Mouse (Mus musculus) liver, embryonic 11.5 days (tissue): ENCODE measurements at regions not wholly inside any gene's neighbourhood (a gene's known extent, or its start where the extent isn't known, plus 50 kb on each side); places are given as distances from the start of the nearest gene placed in this dataset.

ENCODE experiments used
- ATAC-seq: fragments of 200-750 bp; cut with Nextera tagmentation; replicated peaks from 2 replicates; pipeline ENCODE4 v1.8.0; 2017; ENCODE audit warnings: moderate number of reproducible peaks, mild to moderate bottlenecking, moderate TSS enrichment, moderate library complexity; ENCODE audit not compliant: low FRiP score
- DNase-seq: peaks from one replicate; pipeline ENCODE4 v3.0.0-alpha.2; 2017; ENCODE audit warnings: low spot score
- H3K27ac ChIP-seq: fragments of 300-500 bp; sonication (generic); 2 replicates; pipeline ENCODE4 v1.5.1; 2014; ENCODE audit warnings: mild to moderate bottlenecking, low read depth, low read length, control low read depth
- H3K27me3 ChIP-seq: fragments of 300-500 bp; sonication (generic); replicated peaks from 2 replicates; pipeline ENCODE4 v1.6.1; 2014; ENCODE audit warnings: low read length, mixed read lengths; ENCODE audit not compliant: control insufficient read depth, insufficient read depth
- H3K36me3 ChIP-seq: fragments of 300-500 bp; sonication (generic); 2 replicates; pipeline ENCODE4 v1.6.1; 2014; ENCODE audit warnings: mild to moderate bottlenecking, low read length, moderate library complexity, mixed read lengths; ENCODE audit not compliant: control insufficient read depth, insufficient read depth
- H3K4me1 ChIP-seq: fragments of 300-500 bp; sonication (generic); replicated peaks from 2 replicates; pipeline ENCODE4 v1.6.1; 2014; ENCODE audit warnings: low read length, mixed read lengths; ENCODE audit not compliant: control insufficient read depth, insufficient read depth
- H3K4me2 ChIP-seq: fragments of 300-500 bp; sonication (generic); 2 replicates; pipeline ENCODE4 v1.6.1; 2014; ENCODE audit warnings: mild to moderate bottlenecking, control low read depth, moderate library complexity
- H3K4me3 ChIP-seq: fragments of 300-500 bp; sonication (generic); 2 replicates; pipeline ENCODE4 v1.5.1; 2014; ENCODE audit warnings: low read depth, low read length, control low read depth
- H3K9ac ChIP-seq: fragments of 300-500 bp; sonication (generic); 2 replicates; pipeline ENCODE4 v1.6.1; 2014; ENCODE audit warnings: low read depth, low read length, control low read depth
- H3K9me3 ChIP-seq: fragments of 300-500 bp; sonication (generic); 2 replicates; pipeline ENCODE4 v1.6.1; 2016; ENCODE audit warnings: low read length, inconsistent platforms, mixed read lengths; ENCODE audit not compliant: control insufficient read depth
- WGBS: fragments of 180-500 bp; shearing (Covaris S2); extraction: QIAGEN DNeasy Blood & Tissue Kit; methylation state at CpG from one replicate; pipeline ENCODE4 v1.1.7; 2014; 5-methylcytosine and 5-hydroxymethylcytosine counted together

DNA sequence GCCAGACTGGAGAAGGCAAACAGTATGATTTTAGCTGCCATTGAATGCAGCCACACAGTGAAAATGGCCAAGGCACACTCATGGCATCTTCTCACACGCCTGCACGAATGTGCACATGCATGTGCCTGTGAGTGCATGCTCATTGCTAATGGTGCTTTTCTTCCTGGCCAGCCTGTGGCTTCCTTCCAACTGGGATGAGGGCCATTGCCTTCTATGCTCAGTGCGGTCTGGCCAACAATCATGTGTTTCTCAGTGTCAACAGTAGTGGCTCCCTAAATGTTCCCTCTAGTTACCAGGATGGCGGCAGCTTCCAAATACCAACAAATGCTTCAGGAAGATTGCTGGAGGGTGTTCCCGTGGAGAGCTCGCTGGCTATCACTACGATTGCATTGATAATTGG lies 131.7 kb upstream of the Sall1 start:
- WGBS = 85% methylated on average over 7 of the region's 7 CpGs
- DNase-seq (no peak), ATAC-seq (no peak)

DNA sequence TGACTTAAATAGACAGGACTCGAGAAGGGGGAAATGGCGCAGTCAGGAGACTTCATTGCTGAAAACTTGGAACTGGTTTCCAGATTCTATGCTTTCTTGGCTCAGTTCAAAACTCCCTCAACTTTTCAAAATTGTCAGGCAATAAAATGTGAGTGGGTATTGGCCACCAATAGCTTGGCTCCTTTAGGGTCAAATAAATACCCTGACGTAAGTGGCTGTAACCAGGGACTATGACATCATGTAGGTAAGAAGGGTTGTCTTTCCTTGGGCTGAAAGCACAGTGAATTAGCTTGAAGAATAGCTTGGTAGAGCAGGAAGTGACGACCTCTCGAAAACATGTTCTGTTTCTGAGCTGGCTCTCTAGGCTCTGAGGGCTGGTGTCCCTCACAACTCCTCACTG lies 127.6 kb upstream of the Sall1 start:
- Histone ChIP-seq H3K4me1 (no peaks in the 10 kb centered on the region), H3K4me2 (no peak overlapping the region), H3K27ac (no peak overlapping the region), H3K36me3 (no peaks in the 10 kb centered on the region), H3K9ac (no peak overlapping the region), H3K9me3 (no peaks in the 10 kb centered on the region), H3K27me3 (no peaks in the 10 kb centered on the region; the same call in 1 of the 2 replicates), H3K4me3 (no peak overlapping the region)
- ATAC-seq (no peak), DNase-seq (no peak)
- 74% methylated on average over 5 of the region's 5 CpGs for WGBS

More for the DNA sequence above, 131.7 kb upstream of the Sall1 start:
- no peak overlapping the region for H3K27ac ChIP-seq
- no peak overlapping the region for H3K4me2 ChIP-seq
- no peaks in the 10 kb centered on the region for H3K9me3 ChIP-seq
- no peak overlapping the region for H3K9ac ChIP-seq
- H3K36me3 ChIP-seq = no peaks in the 10 kb centered on the region
- no peaks in the 10 kb centered on the region for H3K27me3 ChIP-seq
- no peak overlapping the region for H3K4me3 ChIP-seq
- no peaks in the 10 kb centered on the region for H3K4me1 ChIP-seq

DNA sequence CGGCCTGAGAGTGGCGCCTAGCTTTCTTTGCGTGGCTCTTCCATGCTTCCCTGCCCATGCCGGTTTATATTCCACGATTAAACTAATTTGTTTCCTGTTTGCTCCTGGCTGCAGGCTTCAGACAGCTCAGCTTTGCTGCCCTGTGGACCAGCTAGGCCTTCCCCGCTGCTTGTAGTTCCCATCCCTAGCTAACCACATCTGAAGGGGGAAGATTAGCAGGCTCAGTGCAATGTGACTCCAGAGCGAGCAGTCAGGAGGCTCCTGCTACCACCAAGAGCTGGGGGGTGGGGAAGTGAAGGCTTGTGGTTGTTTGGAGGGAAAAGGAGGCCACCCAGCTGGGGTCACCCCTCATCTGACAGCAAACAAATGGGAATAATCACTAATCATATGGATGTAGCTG lies 125.5 kb upstream of the Sall1 start:
- Histone ChIP-seq H3K4me2 (no peak overlapping the region), H3K27me3 (no peaks in the 10 kb centered on the region; the same call in 1 of the 2 replicates), H3K9ac (no peak overlapping the region), H3K36me3 (no peaks in the 10 kb centered on the region), H3K27ac (no peak overlapping the region), H3K4me1 (no peaks in the 10 kb centered on the region), H3K4me3 (no peak overlapping the region), H3K9me3 (no peaks in the 10 kb centered on the region)
- DNase-seq = no peak
- ATAC-seq = no peak
- 45% methylated on average over 7 of the region's 7 CpGs for WGBS

DNA sequence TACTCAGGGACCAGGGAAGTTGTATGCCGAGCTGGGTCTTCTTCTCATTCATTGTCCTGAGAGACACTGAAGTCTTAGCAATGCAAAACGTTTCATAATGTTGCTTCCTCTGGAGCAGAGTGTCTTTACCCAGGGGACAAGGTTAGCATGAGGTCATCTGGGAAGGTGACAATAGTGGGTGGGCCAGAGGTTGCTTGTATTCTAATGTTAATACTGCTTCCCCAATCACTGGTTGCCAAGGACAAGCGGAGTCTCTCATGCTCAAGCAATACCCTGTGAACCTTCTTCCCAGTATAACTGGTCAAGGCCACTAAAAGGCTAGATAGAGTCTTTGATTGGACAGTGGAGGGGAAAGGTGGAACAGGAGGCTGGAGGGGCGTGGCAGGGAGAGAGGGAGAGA lies 123.1 kb upstream of the Sall1 start:
- Histone ChIP-seq H3K9me3 (no peaks in the 10 kb centered on the region), H3K4me2 (no peak overlapping the region), H3K36me3 (no peaks in the 10 kb centered on the region), H3K27ac (no peak overlapping the region), H3K27me3 (no peaks in the 10 kb centered on the region; the same call in 1 of the 2 replicates), H3K4me3 (no peak overlapping the region), H3K4me1 (no peaks in the 10 kb centered on the region), H3K9ac (no peak overlapping the region)
- no peak for ATAC-seq
- WGBS = 69% methylated on average over 4 of the region's 4 CpGs
- DNase-seq = no peak

DNA sequence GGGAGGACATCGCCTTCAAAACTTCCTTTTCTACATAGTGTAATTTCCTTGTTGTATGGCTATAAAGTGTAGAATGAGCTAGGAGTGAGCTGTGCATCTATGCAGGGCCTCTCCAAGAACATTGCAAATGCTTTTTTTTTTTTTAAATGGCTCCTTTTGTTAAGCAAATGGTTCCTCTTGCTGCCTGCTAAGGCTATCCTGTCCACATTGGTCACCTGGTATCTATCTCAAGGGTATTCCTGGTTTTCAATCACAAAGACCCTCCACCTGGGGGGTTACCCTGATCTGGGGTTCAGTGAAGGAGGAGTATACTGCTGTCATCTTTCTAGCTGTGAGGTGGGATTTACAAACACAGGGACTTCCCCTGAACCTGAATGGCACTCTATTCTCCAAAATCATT lies 112.9 kb upstream of the Sall1 start:
- 80% methylated on average over 1 of the region's 1 CpGs for WGBS
- H3K36me3 ChIP-seq = no peaks in the 10 kb centered on the region
- H3K27me3 ChIP-seq = no peaks in the 10 kb centered on the region
- no peak overlapping the region for H3K27ac ChIP-seq
- no peak overlapping the region for H3K4me3 ChIP-seq
- H3K9me3 ChIP-seq = no peaks in the 10 kb centered on the region
- H3K9ac ChIP-seq = no peak overlapping the region
- ATAC-seq (no peak), DNase-seq (no peak)
- no peaks in the 10 kb centered on the region for H3K4me1 ChIP-seq
- H3K4me2 ChIP-seq = no peak overlapping the region

DNA sequence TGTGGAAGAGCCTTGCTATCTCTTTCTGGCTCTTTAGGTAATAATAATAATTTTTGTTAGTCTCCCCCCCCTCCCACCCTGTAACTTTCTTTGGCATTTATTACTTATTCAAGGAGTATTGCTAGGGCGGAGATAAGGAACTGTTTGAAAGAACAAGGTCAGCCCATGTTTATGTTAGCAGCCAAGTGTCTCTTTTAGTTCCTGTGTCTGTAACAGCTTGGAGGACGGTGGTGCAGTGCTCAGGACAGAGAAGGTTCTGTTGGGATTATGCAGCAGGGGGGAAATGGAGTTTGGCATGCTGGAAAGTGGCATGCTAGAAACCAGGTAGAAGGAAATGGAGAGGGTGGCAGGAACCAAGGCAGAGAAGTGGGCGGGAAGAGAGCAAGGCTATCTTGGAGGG lies 109.6 kb upstream of the Sall1 start:
- Histone ChIP-seq H3K9me3 (no peaks in the 10 kb centered on the region), H3K4me2 (no peak overlapping the region), H3K4me1 (no peaks in the 10 kb centered on the region), H3K27me3 (no peaks in the 10 kb centered on the region), H3K36me3 (no peaks in the 10 kb centered on the region), H3K27ac (no peak overlapping the region), H3K9ac (no peak overlapping the region), H3K4me3 (no peak overlapping the region)
- no peak for DNase-seq
- no peak for ATAC-seq
- 64% methylated on average over 3 of the region's 3 CpGs for WGBS

DNA sequence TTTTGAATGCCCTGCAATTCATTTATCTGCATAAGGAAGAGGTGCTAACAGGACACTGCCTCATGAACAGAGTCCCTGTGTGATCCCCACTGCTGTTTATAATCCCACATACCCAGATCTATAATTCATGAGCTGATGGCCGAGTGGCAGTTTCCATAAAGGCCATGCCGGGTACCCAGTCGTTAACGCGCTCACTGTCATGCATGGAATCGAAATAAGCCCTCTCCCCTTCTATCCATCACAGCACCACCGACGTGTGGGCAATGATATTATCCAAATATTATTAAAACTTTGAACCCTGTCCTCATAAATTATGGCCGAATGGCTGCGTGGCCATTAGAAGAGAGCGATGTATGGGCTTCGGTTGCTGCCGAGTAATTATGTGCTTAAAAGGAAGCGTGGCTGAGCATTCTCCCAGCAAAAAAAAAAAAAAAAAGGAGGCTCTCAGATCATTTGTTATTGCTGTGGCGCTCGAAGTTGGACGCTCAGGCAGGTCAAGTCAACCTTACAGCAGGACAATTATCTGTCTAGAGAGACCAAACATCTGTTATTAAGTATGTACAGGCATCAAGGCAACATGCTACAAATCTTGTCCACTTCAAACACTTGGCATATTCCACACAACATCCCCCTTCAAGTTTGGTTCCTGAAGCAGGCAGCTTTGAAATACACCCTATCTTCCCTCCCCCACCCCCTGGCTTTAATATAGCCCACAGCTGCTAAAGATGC lies 109.1 kb upstream of the Sall1 start:
- WGBS = 59% methylated on average over 17 of the region's 17 CpGs
- no peaks in the 10 kb centered on the region for H3K27me3 ChIP-seq
- ATAC-seq (no peak), DNase-seq (no peak)
- H3K4me2 ChIP-seq = no peak overlapping the region
- no peaks in the 10 kb centered on the region for H3K36me3 ChIP-seq
- H3K4me1 ChIP-seq = no peaks in the 10 kb centered on the region
- no peaks in the 10 kb centered on the region for H3K9me3 ChIP-seq
- no peak overlapping the region for H3K27ac ChIP-seq
- H3K4me3 ChIP-seq = no peak overlapping the region
- H3K9ac ChIP-seq = no peak overlapping the region

DNA sequence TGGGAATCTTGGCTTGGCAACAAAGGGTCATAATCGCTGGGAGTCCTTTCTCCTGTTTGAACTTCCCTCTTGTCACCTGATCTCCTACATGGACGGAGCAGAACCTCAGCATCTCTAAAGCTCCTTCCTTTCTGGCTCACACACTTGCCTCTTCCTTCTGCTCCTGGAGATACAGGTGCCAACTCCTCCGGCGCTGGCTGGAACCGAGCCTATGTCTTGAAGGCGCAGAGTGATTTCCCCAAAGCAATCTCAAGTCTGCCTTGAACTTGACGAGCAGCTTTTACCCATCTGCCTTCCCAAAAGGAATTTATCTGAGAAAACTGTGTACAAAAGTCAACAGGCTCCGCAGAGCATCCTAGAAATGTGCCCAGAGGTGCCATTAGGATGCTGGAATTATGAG lies 108.4 kb upstream of the Sall1 start:
- 68% methylated on average over 8 of the region's 8 CpGs for WGBS

DNA sequence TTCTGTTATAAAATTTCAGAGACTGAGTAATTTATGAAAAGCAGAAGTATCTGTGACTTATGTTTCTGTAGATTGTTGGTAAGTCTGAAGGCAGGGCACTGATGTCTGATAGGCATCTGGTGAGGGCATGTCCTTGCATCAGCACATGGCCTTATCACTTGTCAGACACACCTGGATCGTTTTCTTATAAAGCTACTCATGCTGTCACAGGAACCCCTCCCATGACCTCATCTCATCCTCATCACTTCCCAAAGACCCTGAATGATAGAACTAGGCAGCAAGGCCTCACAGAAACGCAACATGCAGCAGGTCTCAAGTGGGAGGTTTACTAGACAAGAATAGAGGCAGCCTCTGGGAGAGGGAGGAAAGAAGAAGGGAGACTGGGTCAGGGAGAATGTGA lies 107.0 kb upstream of the Sall1 start:
- Histone ChIP-seq H3K4me1 (no peaks in the 10 kb centered on the region), H3K9ac (no peak overlapping the region), H3K36me3 (no peaks in the 10 kb centered on the region), H3K9me3 (no peaks in the 10 kb centered on the region), H3K4me3 (no peak overlapping the region), H3K27me3 (no peaks in the 10 kb centered on the region), H3K4me2 (no peak overlapping the region), H3K27ac (no peak overlapping the region)
- 67% methylated on average over 2 of the region's 2 CpGs for WGBS
- no peak for ATAC-seq
- no peak for DNase-seq

More for the DNA sequence above, 108.4 kb upstream of the Sall1 start:
- Histone ChIP-seq H3K4me2 (no peak overlapping the region), H3K4me3 (no peak overlapping the region), H3K4me1 (no peaks in the 10 kb centered on the region), H3K9ac (no peak overlapping the region), H3K27me3 (no peaks in the 10 kb centered on the region), H3K9me3 (no peaks in the 10 kb centered on the region), H3K27ac (no peak overlapping the region), H3K36me3 (no peaks in the 10 kb centered on the region)
- ATAC-seq (no peak), DNase-seq (no peak)
